Mouse (Mus musculus): Measurements from ENCODE around the gene Zbed3.

DNA sequence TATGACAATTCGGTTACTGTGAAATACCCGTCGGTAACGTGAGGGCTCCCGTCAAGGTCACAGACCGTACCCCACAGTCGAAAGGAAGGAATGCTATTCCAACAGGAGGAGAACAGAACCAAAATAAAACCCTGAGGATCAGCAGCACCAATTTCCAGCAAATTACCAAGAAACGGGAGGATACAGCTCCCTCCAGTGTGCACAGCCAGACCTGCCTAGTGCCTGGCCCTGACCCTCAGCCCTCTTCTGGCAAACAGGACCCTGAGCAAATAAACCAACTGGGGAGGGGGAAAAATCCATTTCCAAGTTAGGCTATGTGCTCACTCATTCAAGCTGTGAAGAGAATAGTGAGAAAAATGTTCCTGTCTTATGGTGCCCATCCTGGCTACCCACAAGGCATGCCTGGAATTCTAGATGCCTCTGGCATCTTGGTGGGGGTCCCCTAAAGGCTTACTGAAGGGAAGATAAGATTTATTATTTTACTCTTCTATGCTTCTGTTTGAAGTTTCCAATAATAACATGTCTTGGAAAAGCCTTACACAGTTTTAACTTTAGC is 16.2 kb upstream of the Zbed3 start:
- TF ChIP-seq CTCF (IDR thresholded peaks at IDR 0.05; ENCODE audit: low read depth) (no peak), EP300 (IDR thresholded peaks at IDR 0.05; ENCODE audit: low read depth) (no peak)

All from heart, postnatal 0 days (tissue).